Mouse (Mus musculus): ENCODE measurements around the gene Ispd. TPM values are rescaled to one million over a fixed set of nuclear protein-coding genes. Genes with fewer than 3 reads are reported as not detected.

Ispd gene
- polyA plus RNA-seq, 1 experiment from 2014 or later: 11.7 TPM

GRCm38 (mm10) chr12:36725250-36725649 lies 344.0 kb downstream of the Ispd start:
- no peak for ATAC-seq

GRCm38 (mm10) chr12:36726026-36726425 lies 344.8 kb downstream of the Ispd start:
- H3K4me2 ChIP-seq (replicated peaks): no peak overlapping the region
- no peak overlapping the region for H3K27ac ChIP-seq
- no peaks in the 10 kb centered on the region for H3K9me3 ChIP-seq
- H3K27me3 ChIP-seq (replicated peaks): no peaks in the 10 kb centered on the region
- ATAC-seq: no peak
- no peaks in the 10 kb centered on the region for H3K4me1 ChIP-seq (replicated peaks)
- H3K9ac ChIP-seq: no peak overlapping the region
- no peaks in the 10 kb centered on the region for H3K36me3 ChIP-seq
- H3K4me3 ChIP-seq (replicated peaks): no peak overlapping the region
- WGBS: 69% methylated on average over 1 of the region's 1 CpGs

More at GRCm38 (mm10) chr12:36725250-36725649, 344.0 kb downstream of the Ispd start:
- Histone ChIP-seq H3K9ac (no peak overlapping the region), H3K27me3 (replicated peaks) (no peaks in the 10 kb centered on the region), H3K36me3 (no peaks in the 10 kb centered on the region), H3K27ac (no peak overlapping the region), H3K4me2 (replicated peaks) (no peak overlapping the region), H3K4me3 (replicated peaks) (no peak overlapping the region), H3K4me1 (replicated peaks) (no peaks in the 10 kb centered on the region), H3K9me3 (no peaks in the 10 kb centered on the region)
- WGBS: 77% methylated on average over 3 of the region's 3 CpGs

- ATAC-seq: no peak
- H3K4me1 ChIP-seq (replicated peaks): no peaks in the 10 kb centered on the region
- 71% methylated on average over 4 of the region's 4 CpGs for WGBS
- no peak overlapping the region for H3K9ac ChIP-seq
- no peak overlapping the region for H3K4me3 ChIP-seq (replicated peaks)
- no peaks in the 10 kb centered on the region for H3K36me3 ChIP-seq
- no peaks in the 10 kb centered on the region for H3K27me3 ChIP-seq (replicated peaks)
- H3K27ac ChIP-seq: no peak overlapping the region
- no peaks in the 10 kb centered on the region for H3K9me3 ChIP-seq
- H3K4me2 ChIP-seq (replicated peaks): no peak overlapping the region
Measured at GRCm38 (mm10) chr12:36733673-36734371, 352.6 kb downstream of the Ispd start.

Other genes starting within 250 kb of the Ispd start
- gene Ankmy2, start 224.3 kb upstream of the Ispd start, polyA plus RNA-seq (2015; fragmentation: Nextera tagmentation; extraction: Ambion mirVana): 35.9 and 37.6 TPM in 2 replicates
- 185 and 204 TPM in 2 replicates for gene Bzw2, start 223.4 kb upstream of the Ispd start, polyA plus RNA-seq (2015; fragmentation: Nextera tagmentation; extraction: Ambion mirVana)
- gene Lrrc72, start 128.1 kb upstream of the Ispd start, polyA plus RNA-seq (2015; fragmentation: Nextera tagmentation; extraction: Ambion mirVana): not detected in 2 replicates
- 4.6 and 5.6 TPM in 2 replicates for gene Sostdc1, start 67.3 kb upstream of the Ispd start, polyA plus RNA-seq (2015; fragmentation: Nextera tagmentation; extraction: Ambion mirVana)
- gene D630036H23Rik, start 731 bp downstream of the Ispd start, polyA plus RNA-seq (2015; fragmentation: Nextera tagmentation; extraction: Ambion mirVana): 0.99 and 1.6 TPM in 2 replicates